Mouse (Mus musculus): ENCODE results near the gene Ermp1. TPM values are rescaled to one million over a fixed set of nuclear protein-coding genes. Genes with fewer than 3 reads are reported as not detected.
"Not testable (repeated sequence)": the region's sequence is repeated elsewhere in the genome, so short reads cannot be mapped to it uniquely, and the experiment has no call there.

The Ermp1 gene
- polyA plus RNA-seq, 1 experiment from 2014 or later, result 9.4 TPM

DNA sequence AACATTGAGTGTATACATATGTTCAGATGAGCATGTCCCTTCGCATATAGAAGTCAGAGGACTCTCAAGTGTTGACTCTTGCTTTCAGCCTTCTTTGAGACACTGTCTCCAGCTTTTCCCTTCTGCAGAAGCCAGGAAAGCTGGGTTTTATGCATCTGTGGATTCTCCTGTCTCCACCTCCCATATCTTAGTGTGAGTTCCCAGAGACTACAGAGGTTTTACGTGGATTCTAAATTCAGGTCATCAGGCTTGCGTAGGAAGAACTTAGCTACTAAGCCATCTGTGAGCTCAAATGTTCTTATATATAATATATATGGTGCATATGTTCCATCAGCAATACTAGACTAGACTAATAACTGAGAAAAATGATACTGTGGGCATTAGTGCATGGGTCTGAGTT is 51.9 kb downstream of the Ermp1 start:
- Histone ChIP-seq H3K27me3 (ENCODE audit: control insufficient read depth, insufficient read depth, low read depth, low read length) (no peaks in the 10 kb centered on the region), H3K27ac (ENCODE audit: low read length) (no peak overlapping the region), H3K9me3 (replicated peaks; ENCODE audit: control insufficient read depth, low read length, poor library complexity, severe bottlenecking) (no peaks in the 10 kb centered on the region), H3K4me1 (ENCODE audit: control insufficient read depth, insufficient read depth, low read length) (no peaks in the 10 kb centered on the region), H3K9ac (ENCODE audit: low read depth, low read length) (no peak overlapping the region), H3K4me2 (ENCODE audit: low read length) (no peak overlapping the region), H3K36me3 (ENCODE audit: control insufficient read depth, insufficient read depth, low read length) (peaks cover 11% of the 10 kb centered on the region), H3K4me3 (ENCODE audit: low read depth, low read length) (no peak overlapping the region)
- ATAC-seq, result no peak
- WGBS, result over 99% methylated on average over 3 of the region's 3 CpGs

DNA sequence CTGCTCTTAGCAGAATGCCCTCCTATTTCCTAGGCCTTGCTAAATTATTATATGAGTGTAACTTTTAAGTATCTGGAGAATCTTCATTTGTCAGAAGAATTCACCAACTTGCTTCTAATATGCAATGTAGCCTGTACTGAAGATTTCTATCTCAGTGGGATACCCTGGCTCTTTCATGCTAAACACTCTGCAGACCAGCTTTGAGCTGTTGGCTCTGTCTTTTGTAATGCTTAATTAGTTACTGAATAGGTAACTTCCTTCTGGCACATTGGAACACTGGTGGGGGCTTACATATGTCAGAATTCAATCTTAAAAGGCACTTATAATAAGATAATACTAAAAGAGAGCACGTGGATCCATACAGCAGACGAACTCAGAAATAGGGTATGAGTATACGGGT is 54.4 kb downstream of the Ermp1 start:
- not testable (repeated sequence) for H3K4me2 ChIP-seq (ENCODE audit: low read length); H3K4me1 ChIP-seq (ENCODE audit: control insufficient read depth, insufficient read depth, low read length); H3K9me3 ChIP-seq (replicated peaks; ENCODE audit: control insufficient read depth, low read length, poor library complexity, severe bottlenecking); H3K27me3 ChIP-seq (ENCODE audit: control insufficient read depth, insufficient read depth, low read depth, low read length); ATAC-seq; H3K27ac ChIP-seq (ENCODE audit: low read length); H3K4me3 ChIP-seq (ENCODE audit: low read depth, low read length); H3K9ac ChIP-seq (ENCODE audit: low read depth, low read length)
- WGBS, result 45% methylated on average over 3 of the region's 3 CpGs
- peaks cover 17% of the 10 kb centered on the region for H3K36me3 ChIP-seq (ENCODE audit: control insufficient read depth, insufficient read depth, low read length)

DNA sequence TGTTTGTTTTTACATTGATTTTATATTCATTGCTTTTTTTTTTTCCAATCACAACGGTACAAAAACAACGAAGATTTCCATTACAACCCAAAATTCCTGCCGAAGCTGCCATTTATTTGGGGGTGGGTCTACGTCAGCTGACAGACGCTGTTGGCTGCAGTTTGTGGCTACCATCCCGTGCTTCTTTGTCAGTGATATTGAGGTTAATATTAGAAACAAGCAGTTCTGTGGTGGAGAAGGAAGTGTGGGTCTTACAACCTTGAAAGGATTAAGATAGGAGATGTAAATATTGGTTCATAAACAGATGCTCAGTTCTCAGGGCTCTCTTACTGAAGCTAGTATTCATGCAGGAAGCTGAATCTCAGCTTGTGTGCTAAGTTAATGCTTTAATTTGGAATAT is 64.5 kb downstream of the Ermp1 start:
- H3K4me1 ChIP-seq (ENCODE audit: control insufficient read depth, insufficient read depth, low read length), result no peaks in the 10 kb centered on the region
- ATAC-seq, result no peak
- no peak overlapping the region for H3K27ac ChIP-seq (ENCODE audit: low read length)
- H3K4me2 ChIP-seq (ENCODE audit: low read length), result no peak overlapping the region
- no peaks in the 10 kb centered on the region for H3K9me3 ChIP-seq (replicated peaks; ENCODE audit: control insufficient read depth, low read length, poor library complexity, severe bottlenecking)
- H3K36me3 ChIP-seq (ENCODE audit: control insufficient read depth, insufficient read depth, low read length), result peaks cover 15% of the 10 kb centered on the region
- no peaks in the 10 kb centered on the region for H3K27me3 ChIP-seq (ENCODE audit: control insufficient read depth, insufficient read depth, low read depth, low read length)
- H3K4me3 ChIP-seq (ENCODE audit: low read depth, low read length), result no peak overlapping the region
- 82% methylated on average over 6 of the region's 6 CpGs for WGBS
- no peak overlapping the region for H3K9ac ChIP-seq (ENCODE audit: low read depth, low read length)

DNA sequence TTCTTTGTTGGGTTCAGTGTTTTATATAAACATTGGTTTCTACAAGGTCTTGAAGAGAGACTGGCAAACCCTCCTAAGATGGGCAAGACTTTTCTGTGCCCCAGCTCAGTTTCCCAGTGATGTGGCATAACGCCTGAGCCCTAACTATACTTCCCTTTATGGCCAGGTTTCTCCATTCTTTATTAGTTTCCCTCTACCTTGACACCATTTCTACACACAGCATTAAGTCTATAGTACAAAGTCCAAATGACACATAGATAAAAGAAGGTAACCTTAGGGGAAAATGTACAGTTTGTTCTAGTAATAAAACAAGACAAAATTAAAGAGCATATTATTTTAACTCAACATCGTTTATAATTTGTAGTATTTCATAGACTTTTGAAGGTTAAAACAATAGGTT is 65.8 kb downstream of the Ermp1 start:
- WGBS, result 96% methylated on average over 2 of the region's 2 CpGs
- Histone ChIP-seq H3K27me3 (ENCODE audit: control insufficient read depth, insufficient read depth, low read depth, low read length) (no peaks in the 10 kb centered on the region), H3K9ac (ENCODE audit: low read depth, low read length) (no peak overlapping the region), H3K36me3 (ENCODE audit: control insufficient read depth, insufficient read depth, low read length) (peaks cover 9% of the 10 kb centered on the region), H3K4me2 (ENCODE audit: low read length) (no peak overlapping the region), H3K27ac (ENCODE audit: low read length) (no peak overlapping the region), H3K4me1 (ENCODE audit: control insufficient read depth, insufficient read depth, low read length) (no peaks in the 10 kb centered on the region), H3K9me3 (replicated peaks; ENCODE audit: control insufficient read depth, low read length, poor library complexity, severe bottlenecking) (no peaks in the 10 kb centered on the region), H3K4me3 (ENCODE audit: low read depth, low read length) (no peak overlapping the region)
- ATAC-seq, result no peak

- Histone ChIP-seq H3K4me3 (ENCODE audit: low read depth, low read length) (no peak overlapping the region), H3K27me3 (ENCODE audit: control insufficient read depth, insufficient read depth, low read depth, low read length) (no peaks in the 10 kb centered on the region), H3K9ac (ENCODE audit: low read depth, low read length) (no peak overlapping the region), H3K4me2 (ENCODE audit: low read length) (no peak overlapping the region), H3K9me3 (replicated peaks; ENCODE audit: control insufficient read depth, low read length, poor library complexity, severe bottlenecking) (no peaks in the 10 kb centered on the region), H3K4me1 (ENCODE audit: control insufficient read depth, insufficient read depth, low read length) (no peaks in the 10 kb centered on the region), H3K36me3 (ENCODE audit: control insufficient read depth, insufficient read depth, low read length) (peaks cover 4% of the 10 kb centered on the region), H3K27ac (ENCODE audit: low read length) (no peak overlapping the region)
- WGBS, result 93% methylated on average over 1 of the region's 1 CpGs
- ATAC-seq, result no peak
Observed at GRCm38 (mm10) chr19:29566512-29566911, 81.7 kb downstream of the Ermp1 start.

DNA sequence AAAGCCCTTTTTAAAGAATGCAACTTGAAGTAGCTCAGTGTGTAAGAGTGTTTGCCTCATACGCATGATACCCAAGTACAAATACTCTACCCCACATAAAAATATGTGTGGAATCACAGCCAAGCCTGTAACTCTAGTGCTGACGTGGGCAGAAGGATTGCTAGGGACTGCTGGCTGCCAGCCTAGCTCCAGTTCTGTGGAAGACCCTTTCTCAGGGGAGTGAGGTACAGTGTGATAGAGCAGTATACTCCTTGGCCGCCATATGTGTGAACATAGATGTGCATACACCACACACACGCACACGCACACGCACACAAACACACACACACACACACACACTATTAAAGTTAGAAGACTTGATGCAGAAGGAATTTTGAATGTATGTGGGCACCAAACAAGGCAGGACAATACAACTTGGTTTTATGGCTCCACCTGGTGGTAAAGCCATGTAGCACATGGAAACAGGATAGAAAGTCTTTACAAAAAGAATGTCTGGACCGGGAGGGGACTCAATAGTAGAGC is 84.9 kb downstream of the Ermp1 start:
- Histone ChIP-seq H3K4me2 (ENCODE audit: low read length) (no peak overlapping the region), H3K4me1 (ENCODE audit: control insufficient read depth, insufficient read depth, low read length) (no peaks in the 10 kb centered on the region), H3K27ac (ENCODE audit: low read length) (no peak overlapping the region), H3K4me3 (ENCODE audit: low read depth, low read length) (no peak overlapping the region), H3K27me3 (ENCODE audit: control insufficient read depth, insufficient read depth, low read depth, low read length) (no peaks in the 10 kb centered on the region), H3K9ac (ENCODE audit: low read depth, low read length) (no peak overlapping the region), H3K9me3 (replicated peaks; ENCODE audit: control insufficient read depth, low read length, poor library complexity, severe bottlenecking) (no peaks in the 10 kb centered on the region), H3K36me3 (ENCODE audit: control insufficient read depth, insufficient read depth, low read length) (no peaks in the 10 kb centered on the region)
- 0 out of 2 replicates have a peak, but pooled peaks have one; percentile 32 for ATAC-seq
- 61% methylated on average over 7 of the region's 7 CpGs for WGBS

GRCm38 (mm10) chr19:29562603-29563002 is 85.6 kb downstream of the Ermp1 start:
- 81% methylated on average over 3 of the region's 3 CpGs for WGBS
- Histone ChIP-seq H3K9me3 (replicated peaks; ENCODE audit: control insufficient read depth, low read length, poor library complexity, severe bottlenecking) (no peaks in the 10 kb centered on the region), H3K4me3 (ENCODE audit: low read depth, low read length) (no peak overlapping the region), H3K27ac (ENCODE audit: low read length) (no peak overlapping the region), H3K4me1 (ENCODE audit: control insufficient read depth, insufficient read depth, low read length) (no peaks in the 10 kb centered on the region), H3K4me2 (ENCODE audit: low read length) (no peak overlapping the region), H3K9ac (ENCODE audit: low read depth, low read length) (no peak overlapping the region), H3K36me3 (ENCODE audit: control insufficient read depth, insufficient read depth, low read length) (no peaks in the 10 kb centered on the region), H3K27me3 (ENCODE audit: control insufficient read depth, insufficient read depth, low read depth, low read length) (no peaks in the 10 kb centered on the region)
- no peak for ATAC-seq

DNA sequence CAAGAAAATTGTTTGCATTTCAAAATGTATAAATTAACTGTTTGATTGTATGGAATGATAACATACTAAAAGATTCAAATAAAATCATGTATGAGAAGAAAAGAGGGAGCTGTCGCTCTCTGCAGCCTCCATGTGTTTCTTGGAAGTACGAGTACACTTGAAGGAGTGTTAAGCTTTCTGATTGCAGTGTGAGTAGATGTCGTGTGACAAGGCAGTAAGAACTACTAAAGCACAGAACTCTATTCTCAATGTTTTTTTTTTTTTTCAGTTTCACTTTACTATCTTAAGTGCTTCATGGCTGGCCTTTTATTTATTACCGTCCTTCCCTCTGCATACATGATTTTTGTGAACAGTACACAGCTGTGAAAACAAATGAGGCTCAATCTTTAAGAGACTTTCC is 86.0 kb downstream of the Ermp1 start:
- Histone ChIP-seq H3K9me3 (replicated peaks; ENCODE audit: control insufficient read depth, low read length, poor library complexity, severe bottlenecking) (no peaks in the 10 kb centered on the region), H3K4me2 (ENCODE audit: low read length) (no peak overlapping the region), H3K4me3 (ENCODE audit: low read depth, low read length) (no peak overlapping the region), H3K9ac (ENCODE audit: low read depth, low read length) (no peak overlapping the region), H3K27ac (ENCODE audit: low read length) (no peak overlapping the region), H3K36me3 (ENCODE audit: control insufficient read depth, insufficient read depth, low read length) (no peaks in the 10 kb centered on the region), H3K4me1 (ENCODE audit: control insufficient read depth, insufficient read depth, low read length) (no peaks in the 10 kb centered on the region), H3K27me3 (ENCODE audit: control insufficient read depth, insufficient read depth, low read depth, low read length) (no peaks in the 10 kb centered on the region)
- 90% methylated on average over 4 of the region's 4 CpGs for WGBS
- no peak for ATAC-seq
